Mouse (Mus musculus) ES-E14 (cell line): Measurements from ENCODE around the gene Vdac1. TPM values are rescaled to one million over a fixed set of nuclear protein-coding genes. Genes with fewer than 3 reads are reported as not detected.

ENCODE experiments used
- DNase-seq: peaks from one replicate; pipeline ENCODE4 v3.0.0-alpha.2; 2013; ENCODE audit warnings: low read depth, low spot score
- H3K27ac ChIP-seq: 2 replicates; pipeline ENCODE4 v1.5.1; 2012; ENCODE audit warnings: low read depth, mild to moderate bottlenecking, low read length, moderate library complexity, mixed read lengths; ENCODE audit not compliant: poor library complexity, insufficient read depth, severe bottlenecking
- H3K36me3 ChIP-seq: 2 replicates; pipeline ENCODE4 v1.6.1; 2012; ENCODE audit warnings: mild to moderate bottlenecking, low read length, moderate library complexity, mixed read lengths; ENCODE audit not compliant: control insufficient read depth, poor library complexity, insufficient read depth, severe bottlenecking
- H3K4me1 ChIP-seq, 2 experiments: fragments of 150-350 bp in 1 of 2; sonication (generic) in 1 of 2; 2 replicates each; pipeline ENCODE4 v1.6.1; 2012; ENCODE audit warnings: low read length in 2 of 2, mild to moderate bottlenecking in 1 of 2, mixed read lengths in 1 of 2; ENCODE audit not compliant: control insufficient read depth in 2 of 2, insufficient read depth in 2 of 2, poor library complexity in 1 of 2
- H3K4me3 ChIP-seq, 2 experiments: fragments of 150-350 bp in 1 of 2; sonication (generic) in 1 of 2; 2 replicates each; pipeline ENCODE4 v1.5.1; 2012; ENCODE audit warnings: low read length in 2 of 2, low read depth in 1 of 2, mild to moderate bottlenecking in 1 of 2, mixed read lengths in 1 of 2; ENCODE audit not compliant: insufficient read depth in 1 of 2, poor library complexity in 1 of 2, severe bottlenecking in 1 of 2
- H3K9ac ChIP-seq: 2 replicates; pipeline ENCODE4 v1.6.1; 2012; ENCODE audit warnings: low read depth, mild to moderate bottlenecking, low read length, mixed read lengths; ENCODE audit not compliant: poor library complexity, insufficient read depth, severe bottlenecking
- H3K9me3 ChIP-seq: fragments of 150-350 bp; sonication (generic); 2 replicates; pipeline ENCODE4 v1.6.1; 2012; ENCODE audit warnings: low read depth, mild to moderate bottlenecking, low read length; ENCODE audit not compliant: control insufficient read depth, insufficient read depth
- CHD2 ChIP-seq: IDR thresholded peaks from 2 replicates; pipeline ENCODE4 v1.6.1; 2014; ENCODE audit warnings: mild to moderate bottlenecking, low read depth, low read length, inconsistent platforms
- HCFC1 ChIP-seq: IDR thresholded peaks from 2 replicates; pipeline ENCODE4 v1.6.1; 2012; ENCODE audit warnings: low read length, inconsistent platforms, borderline replicate concordance; ENCODE audit not compliant: insufficient read depth
- MAFK ChIP-seq: IDR thresholded peaks from 2 replicates; pipeline ENCODE4 v1.6.1; 2014; ENCODE audit warnings: mild to moderate bottlenecking, low read depth, low read length, inconsistent platforms; ENCODE audit not compliant: insufficient read depth
- ZC3H11A ChIP-seq: IDR thresholded peaks from 2 replicates; pipeline ENCODE4 v1.6.1; 2012; ENCODE audit warnings: low read depth, mild to moderate bottlenecking, inconsistent platforms, low read length, borderline replicate concordance
- ZNF384 ChIP-seq: IDR thresholded peaks from 2 replicates; pipeline ENCODE4 v1.6.1; 2012; ENCODE audit warnings: low read depth, low read length, inconsistent platforms
- in situ Hi-C, 2 experiments: fragments of 600-800 bp; cut with MboI; formaldehyde crosslinking; loops; one replicate each; pipeline ENCODE4 v1.15.1; 2025; ENCODE audit warnings: low sequenced_read_pairs in 2 of 2, inconsistent platforms in 1 of 2; ENCODE audit not compliant: unreplicated experiment in 2 of 2
- total RNA-seq: library from RNA; depleted of rRNA; stranded (reverse); fragments of 300-350 nt; gene quantifications from 2 replicates; pipeline ENCODE4 v1.2.3, GENCODE M21; 2012

Gene Vdac1
- total RNA-seq, 1 experiment, result 268 TPM

DNA sequence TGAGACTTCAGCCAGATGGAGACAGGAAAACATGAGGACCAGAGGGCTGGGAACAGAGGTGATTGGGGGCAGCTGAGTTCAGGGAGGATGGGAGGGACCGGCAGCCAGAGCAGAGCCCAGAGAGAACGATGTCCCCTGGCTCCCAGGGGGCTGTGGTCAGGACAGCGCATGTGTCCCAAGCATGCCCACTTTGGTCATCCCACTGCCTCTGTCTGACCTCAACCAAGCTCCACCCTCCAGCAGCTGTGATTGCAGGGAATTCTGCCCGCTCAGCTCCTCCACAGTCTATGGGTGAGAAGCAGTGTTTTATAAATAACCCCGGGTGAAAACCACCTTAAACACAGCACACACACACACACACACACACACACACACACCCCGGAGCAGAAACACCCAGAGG is 68.8 kb downstream of the Vdac1 start:
- no peaks in the 10 kb centered on the region for H3K9me3 ChIP-seq
- in situ Hi-C loops, result no loop called here
- no peaks in the 10 kb centered on the region for H3K36me3 ChIP-seq
- no peak overlapping the region for H3K27ac ChIP-seq
- H3K4me3 ChIP-seq, result no peak overlapping the region
- no peak for DNase-seq
- TF ChIP-seq MAFK (no peak), HCFC1 (no peak), CHD2 (no peak), ZNF384 (no peak), ZC3H11A (no peak)
- H3K9ac ChIP-seq, result no peak overlapping the region
- H3K4me1 ChIP-seq, result no peaks in the 10 kb centered on the region

DNA sequence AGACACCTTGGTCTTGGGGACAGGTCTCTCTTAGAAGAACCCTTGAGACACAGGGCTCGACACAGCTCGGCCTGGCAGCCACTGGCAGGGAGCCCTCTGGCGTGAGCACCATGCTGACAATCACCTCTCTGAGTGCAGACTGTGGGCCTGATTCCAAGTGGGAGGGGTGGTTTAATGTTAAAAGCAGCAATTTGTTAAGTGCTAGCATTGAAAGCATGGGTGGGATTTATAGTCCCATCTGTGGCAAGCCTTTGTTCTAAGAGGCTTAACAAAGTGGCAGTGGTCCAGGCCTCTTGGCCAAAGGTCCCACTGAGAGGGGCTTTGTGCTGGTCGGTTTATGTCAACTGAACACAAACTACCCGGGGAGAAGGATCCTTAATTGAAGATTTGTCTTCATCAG is 70.9 kb downstream of the Vdac1 start:
- TF ChIP-seq HCFC1 (no peak), MAFK (no peak), ZC3H11A (no peak), ZNF384 (no peak), CHD2 (no peak)
- in situ Hi-C loops, result no loop called here
- no peaks in the 10 kb centered on the region for H3K36me3 ChIP-seq
- no peak overlapping the region for H3K27ac ChIP-seq
- no peaks in the 10 kb centered on the region for H3K4me1 ChIP-seq
- H3K4me3 ChIP-seq, result no peak overlapping the region
- H3K9ac ChIP-seq, result no peak overlapping the region
- no peak for DNase-seq
- H3K9me3 ChIP-seq, result no peaks in the 10 kb centered on the region

DNA sequence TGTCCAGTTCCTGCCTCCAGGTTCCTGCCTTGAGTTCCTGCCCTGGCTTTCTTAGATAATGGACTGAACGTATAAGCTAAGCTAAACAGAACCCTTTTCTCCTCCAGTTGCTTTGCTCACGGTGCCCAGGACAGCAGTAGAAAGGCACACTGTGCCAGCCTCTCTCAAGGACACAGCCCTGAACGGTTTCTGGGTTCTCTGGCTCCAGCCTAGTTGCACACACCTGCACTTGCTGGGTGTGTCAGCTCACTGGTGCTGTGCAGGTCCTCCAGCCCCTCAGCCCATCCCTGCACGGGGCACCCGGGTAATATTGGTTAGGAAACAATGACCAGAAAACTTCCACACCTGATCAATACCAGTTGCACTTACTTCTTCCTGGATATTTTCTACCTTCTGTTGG is 71.5 kb downstream of the Vdac1 start:
- Histone ChIP-seq H3K9me3 (no peaks in the 10 kb centered on the region), H3K27ac (no peak overlapping the region), H3K9ac (no peak overlapping the region), H3K36me3 (no peaks in the 10 kb centered on the region), H3K4me1 (peaks cover 3 to 4% of the 10 kb centered on the region in 2 experiments; a peak in 2 of 4 replicates), H3K4me3 (no peak overlapping the region)
- in situ Hi-C loops, result no loop called here
- TF ChIP-seq ZNF384, result no peak
- no peak for DNase-seq

DNA sequence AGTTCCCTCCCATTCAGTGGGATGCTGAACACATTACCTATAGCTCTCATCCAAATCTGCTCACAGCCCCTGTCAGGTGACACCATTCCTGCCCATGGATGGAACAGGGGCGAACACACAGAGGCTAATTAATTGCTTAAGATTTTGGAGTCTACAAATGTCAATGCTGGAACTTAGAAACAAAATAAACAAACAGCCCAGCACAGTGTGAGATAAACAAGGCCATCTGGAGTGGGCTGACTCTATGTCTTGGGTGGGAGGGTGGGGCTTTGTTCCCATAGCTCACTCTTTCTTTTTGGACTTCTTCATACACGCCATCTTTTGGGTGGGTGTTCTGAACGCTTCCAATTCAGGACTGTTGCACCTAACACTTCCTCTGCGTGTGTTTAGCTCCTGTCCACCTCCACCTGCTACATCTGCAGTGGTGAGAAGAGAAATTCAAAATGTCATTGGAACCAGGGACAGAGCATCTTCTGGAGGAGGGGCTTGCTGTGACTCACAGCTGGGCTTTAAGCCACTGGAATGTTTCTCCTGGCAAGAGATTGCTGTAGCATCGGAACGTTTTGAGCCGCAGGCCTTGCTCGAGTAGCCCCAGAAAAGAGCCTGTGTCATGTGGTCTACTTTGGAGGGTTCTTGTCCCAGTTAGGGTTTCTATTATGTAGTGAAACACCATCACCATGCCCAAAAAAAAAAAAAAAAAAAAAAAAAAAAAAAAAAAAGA is 72.6 kb downstream of the Vdac1 start:
- no peaks in the 10 kb centered on the region for H3K36me3 ChIP-seq
- no peaks in the 10 kb centered on the region for H3K9me3 ChIP-seq
- peaks cover 3 to 4% of the 10 kb centered on the region in 2 experiments; a peak in 2 of 4 replicates for H3K4me1 ChIP-seq
- TF ChIP-seq ZC3H11A (no peak), ZNF384 (peak; percentile 51; the same call in 1 of the 2 replicates)
- in situ Hi-C loops, result no loop called here
- H3K9ac ChIP-seq, result no peak overlapping the region
- H3K27ac ChIP-seq, result no peak overlapping the region
- DNase-seq, result no peak
- no peak overlapping the region for H3K4me3 ChIP-seq

DNA sequence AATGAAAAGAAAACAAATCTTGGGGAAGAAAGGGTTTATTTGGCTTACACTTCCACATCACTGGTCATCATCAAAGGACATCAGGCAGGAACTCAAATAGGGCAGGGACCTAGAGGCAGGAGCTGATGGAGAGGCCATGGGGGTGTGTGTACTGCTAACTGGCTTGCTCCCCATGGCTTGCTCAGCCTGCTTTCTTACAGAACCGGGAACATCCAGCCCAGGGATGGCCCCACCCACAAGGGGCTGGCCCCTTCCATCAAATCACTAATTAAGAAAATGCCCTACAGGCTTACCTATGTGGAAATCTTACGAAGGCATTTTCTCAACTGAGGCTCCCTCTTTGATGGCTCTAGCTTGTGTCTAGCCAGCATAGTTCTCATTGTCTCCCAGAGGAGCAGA is 73.1 kb downstream of the Vdac1 start:
- Histone ChIP-seq H3K9ac (no peak overlapping the region), H3K9me3 (no peaks in the 10 kb centered on the region), H3K27ac (no peak overlapping the region), H3K4me3 (no peak overlapping the region), H3K4me1 (peaks cover 3 to 4% of the 10 kb centered on the region in 2 experiments; a peak in 2 of 4 replicates), H3K36me3 (no peaks in the 10 kb centered on the region)
- no peak; the same call in 1 of the 2 replicates for TF ChIP-seq ZNF384
- no peak for TF ChIP-seq ZC3H11A
- no peak for TF ChIP-seq MAFK
- DNase-seq, result no peak
- in situ Hi-C loops, result no loop called here
